Mouse (Mus musculus) gastrocnemius, postnatal 36 days (tissue): ENCODE results near the gene B4galt4. TPM values are rescaled to one million over a fixed set of nuclear protein-coding genes. Genes with fewer than 3 reads are reported as not detected.
"Not testable (repeated sequence)": the region's sequence is repeated elsewhere in the genome, so short reads cannot be mapped to it uniquely, and the experiment has no call there.

Source experiments
- DNase-seq, 2 experiments: peaks; one replicate each; pipeline ENCODE4 v3.0.0; 2022
- intact Hi-C: fragments of 180-260 bp; cut with DNase I; formaldehyde crosslinking; loops from one replicate; pipeline ENCODE4 v1.15.1; 2025
- long read RNA-seq, 2 experiments: library from polyadenylated mRNA; stranded (forward); transcript quantifications; one replicate each; pipeline ENCODE4 v2.0.0; 2021
- total RNA-seq, 2 experiments: library from RNA; stranded (reverse); gene quantifications; 2 replicates each; pipeline ENCODE4 v1.2.3; 2021

B4galt4 gene
- total RNA-seq = 1 to 10 TPM; 3.8 to 4.4 TPM
- long read RNA-seq, experiment 1, partial matches to known transcripts = 1 of 9 reads
- long read RNA-seq, experiment 1, other reads (novel, unspliced or antisense) = 1 of 9 reads
- long read RNA-seq, experiment 2, partial matches to known transcripts = 1 of 4 reads
- long read RNA-seq, experiment 2, other reads (novel, unspliced or antisense) = 0 of 4 reads

DNA sequence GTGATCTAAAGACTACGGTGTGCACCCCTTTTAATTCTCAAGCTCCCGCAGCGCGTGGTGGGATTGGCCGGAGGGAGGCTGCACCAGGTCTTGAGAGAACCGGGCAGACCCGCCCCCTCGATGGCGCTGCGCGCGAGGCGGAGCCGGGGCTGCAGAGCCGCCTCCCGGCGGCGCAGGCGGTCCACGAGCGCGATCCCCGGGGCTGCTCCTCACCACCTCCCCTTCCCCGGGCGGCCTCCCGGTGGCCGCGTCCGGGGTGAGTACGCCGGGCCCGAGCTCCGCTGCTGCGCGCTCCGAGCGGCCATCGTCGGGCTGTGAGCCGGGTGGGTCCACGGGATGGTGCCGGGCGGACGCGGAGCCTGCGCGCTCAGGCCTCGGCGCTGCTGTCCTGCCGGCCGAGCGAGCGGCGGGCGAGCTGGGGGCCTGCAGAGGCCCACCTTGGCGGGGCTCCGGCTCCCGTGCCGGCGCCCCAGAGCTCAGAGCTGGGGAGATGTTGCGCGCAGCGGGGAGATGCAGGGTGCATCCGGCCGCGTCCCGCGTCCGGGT lies at the start of gene B4galt4:
B4galt4 (plus strand) TSS at position 152 of the 546 bp plus-strand sequence.
- intact Hi-C loops = no loop called here
- peak; percentile 67 to 69 for DNase-seq

DNA sequence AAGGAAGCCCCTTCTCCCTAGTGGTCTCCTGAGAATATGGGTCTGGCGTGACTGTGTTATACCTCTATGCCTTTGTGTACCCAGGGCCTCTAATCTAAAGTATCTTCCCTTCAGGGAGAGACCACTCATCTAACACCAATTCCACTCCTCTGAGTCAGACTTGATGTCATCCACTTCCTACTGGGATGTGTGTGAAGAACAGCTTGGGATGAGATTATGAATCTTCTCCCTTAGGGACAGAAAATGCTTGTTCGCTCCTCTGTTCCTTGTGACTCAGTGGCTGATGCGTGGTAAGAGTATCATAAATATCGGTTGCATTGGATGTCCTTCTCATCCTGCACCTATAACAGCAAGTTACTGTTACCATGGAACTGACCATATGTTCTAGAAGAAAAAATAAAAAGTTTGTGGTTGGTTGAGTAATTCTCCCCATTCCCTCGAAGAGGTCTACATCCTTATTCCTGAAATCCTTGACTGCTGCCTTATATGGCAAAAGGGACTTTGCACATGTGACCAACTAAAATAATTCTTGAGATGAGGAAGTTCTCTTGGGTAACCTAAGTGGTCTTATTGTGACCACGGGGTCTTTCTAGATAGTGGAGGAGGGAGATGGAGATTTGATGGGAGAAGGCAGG lies 47.0 kb upstream of the B4galt4 start:
- DNase-seq = no peak
- intact Hi-C loops = no loop called here

DNA sequence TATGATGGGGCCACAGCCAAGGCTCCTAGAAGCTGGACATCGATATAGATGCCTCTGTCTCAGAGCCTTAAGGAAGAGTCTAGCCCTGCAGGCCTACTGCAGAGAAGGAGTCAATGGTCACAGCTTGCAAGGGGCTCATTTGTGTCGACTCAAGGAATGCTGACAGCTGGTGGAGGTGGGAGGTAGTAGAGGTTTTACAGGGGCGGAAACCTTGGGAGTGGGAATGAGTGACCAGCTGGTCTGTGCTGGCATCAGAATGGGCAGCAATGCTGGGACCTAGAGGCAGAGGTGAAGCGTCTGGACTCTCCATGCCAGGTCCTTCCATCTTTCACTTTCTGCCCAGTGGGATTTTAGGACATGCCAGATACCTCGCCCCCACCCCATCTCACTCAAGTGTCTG lies 46.5 kb upstream of the B4galt4 start:
- no peak for DNase-seq
- intact Hi-C loops = no loop called here

DNA sequence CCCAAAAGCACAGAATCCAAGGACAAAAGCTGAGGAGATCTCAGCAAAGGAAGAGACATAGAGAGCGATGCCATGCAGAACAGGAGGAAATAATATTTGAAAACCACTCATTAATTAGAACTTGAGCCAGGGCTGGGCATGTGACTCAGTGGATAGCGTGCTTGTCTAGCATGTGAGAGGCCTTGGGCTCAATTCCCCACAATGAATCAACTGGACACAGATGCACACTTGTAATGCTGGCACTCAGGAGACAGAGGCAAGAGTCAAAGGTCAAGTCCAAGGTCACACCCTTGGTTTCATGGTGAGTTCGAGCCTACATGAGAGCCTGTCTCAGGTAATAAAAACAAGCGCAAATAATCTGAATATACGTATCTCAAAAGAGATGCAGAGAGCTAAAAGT lies 44.5 kb upstream of the B4galt4 start:
- intact Hi-C loops = no loop called here
- DNase-seq = no peak

DNA sequence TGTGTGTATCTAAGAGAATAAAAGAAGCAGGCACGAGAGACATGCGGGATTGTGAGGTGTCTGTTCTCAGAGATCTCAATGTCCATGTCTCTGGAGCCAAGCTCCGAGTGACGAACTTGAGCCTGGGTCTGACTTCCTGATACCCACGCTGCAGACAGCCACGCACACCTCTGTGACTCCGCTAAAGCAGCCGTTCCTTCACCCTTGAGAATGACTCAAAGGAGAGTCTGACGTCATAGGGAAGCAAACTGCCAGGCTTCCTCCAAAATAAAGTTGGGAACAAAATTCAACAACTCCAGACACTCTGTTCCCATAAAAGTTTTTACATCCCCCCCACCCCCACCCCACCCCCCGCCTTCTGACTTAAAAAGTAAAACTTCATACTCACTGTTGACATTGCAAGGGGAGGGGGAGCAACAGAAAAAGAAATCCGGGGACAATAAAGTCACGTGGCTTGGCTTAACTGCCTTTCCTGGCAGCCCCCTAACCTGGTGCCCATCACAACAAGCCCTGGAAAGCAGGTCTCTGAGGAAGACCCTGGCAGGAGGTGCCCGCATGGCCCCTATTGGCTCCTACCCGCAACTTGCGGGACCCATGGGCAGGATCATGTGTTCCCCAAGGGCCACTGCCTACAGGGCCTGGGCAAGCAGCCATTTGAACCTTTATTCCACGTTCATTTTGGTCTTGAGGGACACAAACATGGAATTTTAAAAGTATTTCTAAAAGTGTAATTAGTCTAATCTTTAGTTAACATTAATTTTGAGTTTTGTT lies 41.5 kb upstream of the B4galt4 start:
- no peak for DNase-seq
- intact Hi-C loops = loop anchor here (10.0 kb wide), 1 partner anchor 66 kb away; no protein-coding TSS in a partner anchor

DNA sequence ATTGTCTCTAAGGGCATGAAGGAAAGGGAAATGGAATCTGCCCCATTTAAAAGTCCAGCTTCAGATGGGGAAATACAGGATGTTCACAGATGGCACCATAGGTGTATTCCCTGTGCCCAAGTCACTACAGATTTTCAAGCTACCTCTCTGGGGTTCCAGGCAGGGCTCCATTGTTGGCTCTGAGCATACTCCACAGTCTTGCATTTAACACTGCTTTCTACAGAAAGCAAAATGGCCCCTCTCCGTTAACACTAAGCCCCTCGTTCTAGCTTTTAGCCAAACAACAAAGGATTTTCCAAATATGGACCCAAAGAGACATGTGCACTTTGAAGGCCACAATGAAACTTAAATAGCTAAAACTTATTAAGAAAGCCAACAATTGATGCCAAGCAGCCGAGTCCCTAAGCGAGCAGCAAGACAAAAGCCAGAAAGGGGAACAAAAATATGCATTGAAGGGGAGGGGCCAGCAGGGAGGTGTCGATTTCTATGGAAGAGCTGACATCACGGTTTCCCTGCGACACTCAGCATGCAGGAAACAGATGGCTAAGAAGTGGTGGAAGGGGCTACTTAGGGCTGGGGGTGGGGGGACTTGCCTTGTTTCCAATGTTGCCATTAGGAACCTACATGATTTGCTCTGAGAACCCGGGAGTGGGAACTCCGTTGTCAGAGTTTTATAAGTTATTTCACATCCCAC lies 40.4 kb upstream of the B4galt4 start:
- intact Hi-C loops = loop anchor here (10.0 kb wide), 1 partner anchor 67 kb away; no protein-coding TSS in a partner anchor
- DNase-seq = no peak

DNA sequence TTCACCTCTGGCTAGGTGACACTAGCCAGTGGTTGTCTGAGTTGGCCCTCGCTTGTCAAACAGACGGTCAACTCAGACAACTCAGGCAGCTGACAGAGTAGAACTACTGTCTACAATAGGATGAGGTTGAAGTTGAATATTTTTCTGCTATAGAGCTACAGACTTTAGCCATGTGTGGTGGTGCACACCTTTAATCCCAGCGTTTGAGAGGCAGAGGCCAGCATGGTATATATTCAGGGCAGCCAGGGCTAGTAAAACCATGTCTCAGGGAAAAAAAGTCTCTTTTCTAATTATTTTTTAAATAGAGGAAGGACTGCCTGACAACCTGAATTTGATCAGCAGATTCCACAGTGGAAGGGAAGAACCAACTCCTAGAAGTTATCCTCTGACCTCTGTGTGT lies 39.7 kb upstream of the B4galt4 start:
- DNase-seq = no peak
- intact Hi-C loops = loop anchor here (10.0 kb wide), 1 partner anchor 68 kb away; no protein-coding TSS in a partner anchor

DNA sequence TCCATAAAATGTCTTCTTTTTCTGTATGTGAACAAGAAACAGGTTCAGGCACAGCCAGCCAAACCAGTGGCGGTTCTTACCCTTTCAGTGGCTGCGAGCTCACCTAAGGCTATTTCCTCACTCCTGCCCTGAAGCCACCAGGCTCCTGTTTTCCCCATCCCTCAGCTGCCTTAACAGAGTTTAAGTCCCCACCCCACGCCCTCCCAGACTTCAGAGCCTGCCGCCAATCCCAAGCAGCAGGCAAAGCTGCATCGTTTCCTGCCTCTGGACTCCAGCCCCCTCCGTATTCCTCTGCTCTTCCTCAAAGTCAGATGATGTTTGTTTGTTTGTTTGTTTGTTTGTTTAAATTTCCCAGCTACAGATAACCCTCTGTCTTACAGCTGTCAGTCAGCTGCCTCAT lies 38.6 kb upstream of the B4galt4 start:
- intact Hi-C loops = loop anchor here (10.0 kb wide), 1 partner anchor 69 kb away; no protein-coding TSS in a partner anchor

DNA sequence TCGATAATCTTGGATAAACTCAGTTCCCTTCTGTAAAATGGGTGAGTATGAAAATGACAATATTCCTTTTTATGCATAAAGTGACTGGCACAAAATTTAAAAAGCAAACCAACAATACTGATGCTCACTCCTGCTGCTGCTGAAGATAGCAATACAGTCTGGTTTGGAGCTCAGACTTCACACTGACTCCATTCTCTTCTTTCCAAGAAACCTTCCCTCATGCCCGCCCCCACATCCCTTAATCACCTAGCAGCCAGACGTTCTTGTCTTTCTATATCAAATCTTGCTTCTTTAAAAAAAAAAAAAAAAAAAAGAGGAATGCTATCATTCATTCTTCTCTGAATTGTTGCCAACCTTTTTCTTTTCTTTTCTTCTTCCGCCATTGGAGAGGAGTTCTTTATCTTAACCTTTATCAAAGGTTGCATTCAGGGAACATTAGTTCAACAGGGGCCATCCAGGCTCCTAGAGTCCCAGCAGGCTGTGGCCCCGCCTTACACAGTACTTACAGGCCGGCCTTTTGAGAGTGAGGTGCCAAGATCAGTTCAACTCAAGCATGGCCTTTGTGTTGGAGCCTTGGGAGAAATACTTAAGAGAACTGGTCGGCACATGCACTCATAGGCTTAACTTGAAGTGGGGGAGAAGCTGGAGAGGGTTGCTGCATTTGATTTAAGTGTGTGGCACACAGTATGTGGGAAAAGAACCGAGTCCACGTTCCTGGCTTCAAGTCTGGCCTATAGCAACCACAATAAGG lies 36.4 kb upstream of the B4galt4 start:
- DNase-seq = no peak
- intact Hi-C loops = loop anchor here (10.0 kb wide), 1 partner anchor 71 kb away; no protein-coding TSS in a partner anchor

More for the DNA sequence above, 38.6 kb upstream of the B4galt4 start:
- no peak for DNase-seq

DNA sequence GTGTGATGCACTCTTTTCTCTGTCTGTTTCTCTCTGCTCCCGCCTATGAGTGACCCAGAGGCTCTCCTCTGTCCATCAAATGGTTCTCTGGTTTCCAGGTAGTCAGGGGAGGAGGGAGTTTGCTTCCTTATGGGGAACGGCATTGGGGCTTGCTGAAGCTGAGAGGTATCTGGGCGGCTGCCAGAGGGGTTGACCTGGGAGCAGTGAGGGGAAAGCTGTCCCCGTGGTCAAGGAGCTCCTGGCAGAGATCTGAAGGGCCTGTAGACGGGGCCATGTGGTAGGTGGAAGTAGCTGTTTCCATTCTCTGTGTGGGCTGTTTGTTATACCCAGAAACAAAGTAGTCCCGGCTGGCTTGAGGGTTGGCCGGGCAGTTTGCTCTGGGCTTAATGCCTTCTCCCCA lies 35.3 kb upstream of the B4galt4 start:
- intact Hi-C loops = loop anchor here (10.0 kb wide), 1 partner anchor 72 kb away; no protein-coding TSS in a partner anchor
- DNase-seq = no peak

DNA sequence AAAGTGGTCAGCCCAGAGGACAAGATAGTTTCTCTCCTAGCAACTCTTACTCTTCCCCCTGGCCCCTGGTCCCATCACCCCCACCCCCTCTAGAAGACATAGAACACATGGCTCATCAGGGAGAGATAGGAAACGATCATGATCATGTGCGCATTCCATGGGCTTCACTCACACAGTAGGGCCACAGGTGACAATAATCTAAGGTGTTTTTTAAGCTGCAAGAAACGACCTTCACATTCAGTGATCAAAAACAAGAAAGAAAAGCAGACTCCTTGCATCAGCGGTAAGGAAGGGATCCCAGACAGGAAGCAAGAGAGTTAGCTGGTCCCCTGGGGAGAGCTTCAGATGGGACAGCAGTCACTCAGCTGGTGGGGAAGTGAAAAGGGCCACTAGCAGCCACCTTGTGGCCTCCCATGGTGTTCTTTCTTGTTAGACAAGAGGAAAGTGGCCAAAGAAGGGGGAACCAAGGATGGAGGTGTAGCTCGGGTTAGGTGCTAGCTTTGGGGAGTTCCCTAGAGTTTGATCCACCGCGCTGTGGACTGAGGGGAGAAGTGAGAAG lies 33.0 kb upstream of the B4galt4 start:
- no peak for DNase-seq
- intact Hi-C loops = loop anchor here (10.0 kb wide), 1 partner anchor 74 kb away; no protein-coding TSS in a partner anchor

DNA sequence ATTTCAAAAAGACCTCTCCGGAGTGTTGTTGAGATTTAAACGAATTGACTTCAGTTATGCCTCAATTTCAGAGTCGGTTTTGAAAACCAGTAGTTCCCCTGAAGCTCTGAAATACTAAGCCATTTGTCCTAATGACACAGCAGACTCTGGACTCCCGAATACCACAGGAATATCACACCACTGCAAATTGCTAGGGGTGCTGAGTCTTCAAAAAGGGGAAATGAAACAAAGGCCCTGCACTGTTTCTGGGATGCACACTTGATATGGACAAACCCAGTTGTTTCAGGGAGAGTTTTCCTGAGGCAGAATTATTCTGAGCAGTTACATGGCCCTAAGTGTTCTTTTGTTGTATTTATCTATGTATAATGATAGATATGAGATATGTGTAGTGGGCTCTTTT lies 30.8 kb upstream of the B4galt4 start:
- intact Hi-C loops = no loop called here
- no peak for DNase-seq

DNA sequence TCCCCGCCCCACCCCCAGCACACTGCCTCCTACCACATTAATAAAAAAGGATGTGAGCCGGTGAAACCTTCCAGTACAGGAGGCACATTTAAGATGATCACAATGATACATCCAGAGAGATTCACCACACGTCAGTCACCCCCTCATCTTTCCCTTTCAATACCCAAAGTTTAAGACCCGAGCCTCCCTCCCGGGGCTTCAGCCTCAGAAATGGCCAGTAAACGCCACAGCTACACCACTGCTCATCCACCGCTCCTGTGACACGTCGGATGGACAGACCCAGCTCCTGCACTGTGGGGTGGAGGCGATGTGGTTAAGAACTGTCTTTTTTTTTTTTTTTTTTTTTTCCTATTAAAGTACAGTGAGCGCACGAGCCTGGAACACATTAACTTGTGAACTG lies 30.0 kb upstream of the B4galt4 start:
- DNase-seq = no peak

DNA sequence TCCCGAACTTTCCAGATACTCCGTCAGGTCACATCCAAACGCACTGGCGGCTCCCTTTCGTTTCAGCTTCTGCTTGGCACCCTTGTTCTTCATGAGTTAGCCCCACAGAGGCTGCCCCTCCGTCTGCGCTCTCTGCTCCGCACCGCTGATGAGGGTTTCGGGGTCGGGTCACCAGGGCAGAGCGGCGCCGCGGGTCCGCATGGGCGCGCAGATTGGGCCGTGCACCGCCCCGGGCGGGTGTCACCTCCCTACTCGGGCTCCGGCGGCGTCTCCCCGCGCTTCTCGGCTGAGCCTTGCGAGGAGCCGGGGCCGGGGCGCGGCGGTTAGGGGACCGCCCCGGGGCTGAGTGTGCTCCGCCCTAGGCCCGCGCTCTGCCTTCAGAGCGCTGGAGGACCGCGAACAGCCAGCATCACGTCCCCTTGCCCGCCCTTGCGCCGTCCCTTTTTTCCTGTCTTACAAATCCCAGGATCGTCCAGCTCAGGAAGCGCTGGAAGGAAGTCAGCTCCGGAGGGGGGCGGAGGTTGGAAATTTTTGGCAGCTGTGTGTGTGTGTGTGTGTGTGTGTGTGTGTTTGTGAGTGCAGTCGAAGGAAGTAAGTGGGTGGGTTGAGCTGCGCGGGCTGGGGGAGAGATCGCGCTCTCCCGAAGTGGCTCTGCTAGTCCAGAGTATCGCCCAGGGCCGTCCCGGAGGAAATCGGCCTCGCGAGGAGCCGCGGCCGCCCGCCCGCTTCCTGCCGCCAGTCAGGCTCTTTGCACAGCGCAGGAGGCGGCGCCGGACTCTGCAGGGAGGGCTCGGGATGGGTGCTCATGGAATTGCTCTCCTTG lies 29.3 kb upstream of the B4galt4 start, which contains the start of gene Arhgap31:
Arhgap31 (minus strand) TSS at position 694 of the 823 bp plus-strand sequence.
- intact Hi-C loops = no loop called here

More for the DNA sequence above, 30.0 kb upstream of the B4galt4 start:
- intact Hi-C loops = no loop called here

DNA sequence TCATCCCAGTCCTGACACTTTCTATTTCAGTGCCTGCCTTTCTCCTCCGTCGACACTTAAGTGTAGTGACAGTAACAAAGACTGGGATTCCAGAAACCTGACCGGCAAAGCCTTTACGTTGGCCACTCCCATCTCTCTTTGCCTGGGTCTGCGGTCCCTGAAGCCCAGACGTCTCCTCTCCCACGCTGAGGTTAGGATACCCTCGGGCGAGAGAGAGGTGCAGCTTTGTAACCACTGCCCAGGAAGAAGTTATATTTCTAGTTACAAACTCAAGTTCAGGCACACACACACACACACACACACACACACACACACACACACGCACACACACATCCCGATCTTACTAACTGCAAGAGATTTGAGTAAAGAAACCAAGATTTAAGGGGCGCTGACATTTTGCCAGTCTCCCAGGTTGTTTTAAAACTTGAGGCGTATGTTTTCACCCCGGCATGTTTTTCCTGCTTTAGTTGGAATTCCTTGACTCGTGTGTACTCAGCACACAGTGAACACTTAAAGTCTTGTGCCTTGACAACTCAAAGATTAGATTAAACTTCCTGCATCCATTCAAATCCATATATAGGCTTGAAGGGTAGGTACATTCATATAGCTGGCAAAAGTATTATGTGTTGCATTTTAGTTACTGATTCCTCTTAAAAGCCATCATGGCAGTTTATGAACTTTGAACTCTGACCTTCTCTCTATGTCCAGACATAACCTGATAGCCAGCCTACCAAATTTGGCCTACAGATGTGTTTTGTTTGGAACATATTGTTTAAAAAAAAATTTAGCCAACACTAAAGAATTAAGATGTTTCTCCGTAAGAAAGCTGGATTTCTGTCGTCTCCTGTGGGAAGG lies 28.4 kb upstream of the B4galt4 start:
- intact Hi-C loops = no loop called here
- no peak for DNase-seq

More for the DNA sequence above, 29.3 kb upstream of the B4galt4 start, which contains the start of gene Arhgap31:
- peak; percentile 81 to 86 for DNase-seq

DNA sequence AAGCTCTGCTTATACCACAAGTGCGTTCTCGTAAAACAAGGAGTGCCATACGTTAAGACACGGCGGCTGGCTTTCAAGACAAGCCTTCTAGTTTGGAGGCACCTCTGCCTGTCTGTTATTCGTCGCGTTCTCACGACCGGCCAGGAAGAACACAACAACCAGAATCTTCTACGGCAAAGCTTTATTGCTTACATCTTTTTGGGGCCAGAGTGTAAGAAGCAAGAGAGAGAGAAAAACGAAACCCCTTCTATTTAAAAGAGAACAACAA lies 27.9 kb upstream of the B4galt4 start:
- DNase-seq, intact Hi-C loops: not testable (repeated sequence)

DNA sequence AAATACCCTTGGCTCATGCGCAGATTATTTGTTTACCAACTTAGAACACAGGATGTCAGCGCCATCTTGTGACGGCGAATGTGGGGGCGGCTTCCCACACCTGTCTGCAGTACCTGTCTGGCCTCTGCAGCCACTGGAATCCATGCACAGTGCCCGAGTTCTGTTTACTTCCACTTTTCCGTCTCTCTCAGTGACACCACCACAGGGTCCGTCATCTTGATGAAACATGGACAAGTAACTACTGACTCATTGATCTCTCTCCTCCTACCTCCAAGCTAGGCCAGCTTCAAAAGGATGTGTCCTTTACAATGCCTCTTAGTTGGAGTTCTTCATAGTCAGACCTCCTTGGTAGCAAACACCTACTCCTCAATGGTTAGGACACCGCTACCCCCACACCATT lies 20.7 kb upstream of the B4galt4 start:
- no peak for DNase-seq
- intact Hi-C loops = loop anchor here (10.0 kb wide), 2 partner anchors 97 to 187 kb away; no protein-coding TSS in a partner anchor
